20 mouse cellular contexts compared by ENCODE assay signal in the genomic region with DNA sequence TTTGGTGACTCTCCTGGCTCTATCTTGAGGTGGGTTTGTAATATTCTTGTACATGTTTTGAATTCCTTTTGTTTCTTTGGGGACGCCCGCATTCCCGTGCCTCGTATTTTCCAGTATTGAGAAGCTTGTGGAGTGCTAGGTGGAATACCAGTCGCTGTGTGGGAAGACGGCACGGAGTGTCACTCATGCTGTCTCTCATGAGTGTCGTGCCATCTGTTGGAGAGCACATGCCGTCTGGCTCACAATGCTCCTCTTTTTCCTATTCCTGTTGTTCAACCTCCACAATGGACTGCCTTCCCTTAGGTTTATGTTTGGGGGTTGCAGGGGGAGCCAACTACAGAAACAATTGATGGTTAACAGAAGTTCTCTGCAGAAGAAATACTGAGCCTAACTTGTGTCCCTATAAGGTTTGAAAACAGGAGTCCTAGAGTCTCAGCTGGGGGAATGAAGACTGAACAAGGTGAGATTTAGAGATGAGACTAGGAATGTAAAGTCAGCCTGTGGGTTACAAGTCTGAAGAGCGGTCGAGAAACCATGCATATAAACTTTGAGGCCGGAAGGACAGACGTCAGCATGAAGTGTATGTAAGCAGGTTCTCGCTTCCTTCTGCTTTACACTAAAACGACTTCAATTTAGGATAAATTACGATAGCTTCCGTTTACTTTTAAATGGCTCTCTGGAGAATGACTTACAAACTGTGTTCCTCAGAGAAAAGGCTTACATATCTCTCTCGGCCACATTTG. TPM values are rescaled to one million over a fixed set of nuclear protein-coding genes. Genes with fewer than 3 reads are reported as not detected.
DNase-seq lines count a peak whose midpoint lies in the region; ATAC-seq and TF ChIP-seq lines count a peak whose summit lies in the region.
"Had no signal": no experiment of that assay in that cellular context is flagged by ENCODE, and none has a peak within 500 bp of the region (broad histone marks: within the 10 kb centered on the region; RNA-seq: fewer than 3 reads in every experiment).

No protein-coding gene starts in this region.

- H3K4me3 ChIP-seq in left cerebral cortex, adult 2 months, result no peak overlapping the region
- H3K4me3 ChIP-seq in megakaryocyte, embryonic 14.5 days (replicated peaks), result peak overlapping the region; percentile 39
- H3K4me3 ChIP-seq in neural tube, embryonic 15.5 days (replicated peaks), result no peak overlapping the region
- H3K4me3 ChIP-seq in hindbrain, embryonic 14.5 days (replicated peaks; ENCODE audit: low read length), result no peak overlapping the region
- H3K4me3 ChIP-seq: embryonic facial prominence, embryonic 13.5 days; heart, embryonic 12.5 days; limb, embryonic 15.5 days; midbrain, embryonic 13.5 days; stomach, embryonic 15.5 days had no signal

- no peak overlapping the region for H3K4me2 ChIP-seq in neural tube, embryonic 15.5 days
- H3K4me2 ChIP-seq in hindbrain, embryonic 14.5 days (replicated peaks), result no peak overlapping the region
- H3K4me2 ChIP-seq: embryonic facial prominence, embryonic 13.5 days; heart, embryonic 12.5 days; limb, embryonic 15.5 days; midbrain, embryonic 13.5 days; stomach, embryonic 15.5 days had no signal

- DNase-seq in left cerebral cortex, adult 18-20 months (ENCODE audit: low spot score in 2 of 2), result peak; percentile 10 to 29
- DNase-seq in left cerebral cortex, adult 2 months (ENCODE audit: extremely low spot score in 1 of 2, low spot score in 2 of 2), result no peak
- peak; percentile 73 to 89 for DNase-seq in layer of hippocampus, adult 18-20 months (ENCODE audit: low spot score in 2 of 2)
- no peak for DNase-seq in hindbrain, embryonic 14.5 days (ENCODE audit: low spot score)
- no peak for DNase-seq in urinary bladder, adult 2 months (ENCODE audit: low spot score)
- DNase-seq: gastrocnemius, postnatal 36 days; heart, postnatal 4 days; kidney, adult 9 months; liver, postnatal 0 days; lung, postnatal 36 days; thymus, postnatal 36 days had no signal

- WGBS in neural tube, embryonic 15.5 days, result 87% methylated on average over 18 of the region's 18 CpGs
- WGBS in hindbrain, embryonic 14.5 days, result 88% methylated on average over 18 of the region's 18 CpGs

- peaks cover 9% of the 10 kb centered on the region for H3K27me3 ChIP-seq in megakaryocyte, embryonic 14.5 days (replicated peaks)
- no peaks in the 10 kb centered on the region for H3K27me3 ChIP-seq in neural tube, embryonic 15.5 days (replicated peaks)
- no peaks in the 10 kb centered on the region for H3K27me3 ChIP-seq in hindbrain, embryonic 14.5 days (ENCODE audit: control insufficient read depth, insufficient read depth, low read length)
- H3K27me3 ChIP-seq: embryonic facial prominence, embryonic 13.5 days; heart, embryonic 12.5 days; limb, embryonic 15.5 days; midbrain, embryonic 13.5 days; stomach, embryonic 15.5 days had no signal

- peaks cover 10% of the 10 kb centered on the region for H3K4me1 ChIP-seq in megakaryocyte, embryonic 14.5 days
- H3K4me1 ChIP-seq in neural tube, embryonic 15.5 days, result no peaks in the 10 kb centered on the region
- no peaks in the 10 kb centered on the region for H3K4me1 ChIP-seq in hindbrain, embryonic 14.5 days (replicated peaks; ENCODE audit: control insufficient read depth, insufficient read depth, low read length)
- H3K4me1 ChIP-seq: embryonic facial prominence, embryonic 13.5 days; heart, embryonic 12.5 days; limb, embryonic 15.5 days; midbrain, embryonic 13.5 days; stomach, embryonic 15.5 days had no signal

- H3K9me3 ChIP-seq in megakaryocyte, embryonic 14.5 days, result peaks cover 8% of the 10 kb centered on the region; the same call in 1 of the 2 replicates
- no peaks in the 10 kb centered on the region for H3K9me3 ChIP-seq in neural tube, embryonic 15.5 days (replicated peaks)
- no peaks in the 10 kb centered on the region for H3K9me3 ChIP-seq in hindbrain, embryonic 14.5 days (ENCODE audit: control insufficient read depth, low read length)
- H3K9me3 ChIP-seq: embryonic facial prominence, embryonic 13.5 days; heart, embryonic 12.5 days; limb, embryonic 15.5 days; midbrain, embryonic 13.5 days; stomach, embryonic 15.5 days had no signal

- ATAC-seq in common myeloid progenitor, adult 5-6 weeks (replicated peaks; ENCODE audit: low read depth, poor library complexity, severe bottlenecking), result peak; percentile 67
- no peak for ATAC-seq in neural tube, embryonic 15.5 days (ENCODE audit: low FRiP score)
- ATAC-seq in hindbrain, embryonic 14.5 days (ENCODE audit: low FRiP score), result no peak
- ATAC-seq: inflammation-experienced regulatory T-cells, adult 6 months; midbrain, embryonic 13.5 days had no signal

- intact Hi-C loops in left cerebral cortex, adult 2 months (cut with DNase I), result no loop called here

- peaks cover 38% of the 10 kb centered on the region for H3K36me3 ChIP-seq in megakaryocyte, embryonic 14.5 days (replicated peaks; ENCODE audit: low read length)
- H3K36me3 ChIP-seq in neural tube, embryonic 15.5 days, result peaks cover 25% of the 10 kb centered on the region
- H3K36me3 ChIP-seq in hindbrain, embryonic 14.5 days (replicated peaks; ENCODE audit: control insufficient read depth, insufficient read depth), result peaks cover 23% of the 10 kb centered on the region

- H3K9ac ChIP-seq in neural tube, embryonic 15.5 days (replicated peaks), result no peak overlapping the region
- H3K9ac ChIP-seq in hindbrain, embryonic 14.5 days, result no peak overlapping the region
- H3K9ac ChIP-seq: embryonic facial prominence, embryonic 13.5 days; heart, embryonic 12.5 days; limb, embryonic 15.5 days; liver, postnatal 0 days; midbrain, embryonic 13.5 days; stomach, embryonic 15.5 days had no signal

- no peak for TF ChIP-seq CTCF in left cerebral cortex, adult 2 months (IDR thresholded peaks at IDR 0.05)

- H3K27ac ChIP-seq in left cerebral cortex, adult 2 months, result no peak overlapping the region
- no peak overlapping the region for H3K27ac ChIP-seq in neural tube, embryonic 15.5 days (replicated peaks)
- H3K27ac ChIP-seq in hindbrain, embryonic 14.5 days, result no peak overlapping the region
- H3K27ac ChIP-seq: embryonic facial prominence, embryonic 13.5 days; limb, embryonic 15.5 days; midbrain, embryonic 13.5 days; stomach, embryonic 15.5 days had no signal

RNA-seq across cellular contexts. Expression of a gene that starts 31.2 kb away (rescaled TPM):
- total RNA-seq in left cerebral cortex, adult 18-20 months (2021), result 10 to 100 TPM; 13.0 to 15.6 TPM
- total RNA-seq in left cerebral cortex, adult 2 months (2021), result 10 to 100 TPM; 12.6 to 15.9 TPM
- 187 and 212 TPM in 2 replicates for total RNA-seq in common myeloid progenitor, adult 5-6 weeks (2017)
- 10 to 100 TPM; 13.2 to 13.7 TPM for total RNA-seq in layer of hippocampus, adult 18-20 months (2021)
- 24.2 and 54.4 TPM in 2 replicates for polyA plus RNA-seq in megakaryocyte, embryonic 14.5 days (2012; ENCODE audit: insufficient read depth, low replicate concordance)
- 22.5 and 52.3 TPM in 2 replicates for polyA plus RNA-seq in neural tube, embryonic 15.5 days (2015; fragmentation: Nextera tagmentation; extraction: Ambion mirVana)
- polyA plus RNA-seq in hindbrain, embryonic 14.5 days (2014; fragmentation: Nextera tagmentation; extraction: Ambion mirVana), result 30.5 and 37.5 TPM in 2 replicates
- polyA plus RNA-seq in urinary bladder, adult 2 months (2012; rRNA removed), result 24.7 and 25.4 TPM in 2 replicates

Comparison
In these comparisons a context has a peak if more than half of its experiments do, and no peak if none do; other contexts are left out.
1. DNase-seq: peak in left cerebral cortex, adult 18-20 months (2 of 2) and layer of hippocampus, adult 18-20 months (2 of 2); none in left cerebral cortex, adult 2 months (0 of 2), hindbrain, embryonic 14.5 days (single experiment) and urinary bladder, adult 2 months (single experiment).
2. RNA of a gene that starts 31.2 kb away (total RNA-seq): 187 to 212 TPM in common myeloid progenitor, adult 5-6 weeks; 12.6 to 15.9 TPM in left cerebral cortex, adult 2 months, 13.0 to 15.6 TPM in left cerebral cortex, adult 18-20 months and 13.2 to 13.7 TPM in layer of hippocampus, adult 18-20 months; every median in the first group is over 10 times any median in the second.